Mouse (Mus musculus): ENCODE results near the gene Inpp5b. TPM values are rescaled to one million over a fixed set of nuclear protein-coding genes. Genes with fewer than 3 reads are reported as not detected.

The Inpp5b gene
- 33.5 and 48.3 TPM in 2 replicates for polyA plus RNA-seq (2011; ENCODE audit: insufficient read length, low read depth, missing spikeins)

- no peaks in the 10 kb centered on the region for H3K4me1 ChIP-seq (ENCODE audit: control insufficient read depth, insufficient read depth, low read length)
- peak within 1 kb of the TSS; percentile 38 for H3K27ac ChIP-seq (ENCODE audit: insufficient read depth, low read length)
- no peak for TF ChIP-seq CTCF (IDR thresholded peaks at IDR 0.05; ENCODE audit: borderline replicate concordance, insufficient read depth, low read length)
- peak; percentile 72 for TF ChIP-seq POLR2A (IDR thresholded peaks at IDR 0.05; ENCODE audit: low read depth, low read length)
- H3K4me3 ChIP-seq (ENCODE audit: insufficient read depth, low read length) = peak within 1 kb of the TSS; percentile 60
Measured at GRCm38 (mm10) chr4:124741376-124742343, at the start of gene Inpp5b. TSS of gene Inpp5b (plus strand) at chr4:124741850.

GRCm38 (mm10) chr4:124692416-124692861, 49.2 kb upstream of the Inpp5b start:
- peaks cover 7% of the 10 kb centered on the region; the same call in 1 of the 2 replicates for H3K4me1 ChIP-seq (ENCODE audit: control insufficient read depth, insufficient read depth, low read length)
- H3K27ac ChIP-seq (ENCODE audit: insufficient read depth, low read length) = peak overlapping the region; percentile 21
- TF ChIP-seq POLR2A (IDR thresholded peaks at IDR 0.05; ENCODE audit: low read depth, low read length) (no peak), CTCF (IDR thresholded peaks at IDR 0.05; ENCODE audit: borderline replicate concordance, insufficient read depth, low read length) (no peak)
- peak overlapping the region; percentile 97 for H3K4me3 ChIP-seq (ENCODE audit: insufficient read depth, low read length)

- TF ChIP-seq CTCF (IDR thresholded peaks at IDR 0.05; ENCODE audit: borderline replicate concordance, insufficient read depth, low read length) (no peak), POLR2A (IDR thresholded peaks at IDR 0.05; ENCODE audit: low read depth, low read length) (peak; percentile 72)
- Histone ChIP-seq H3K27ac (ENCODE audit: insufficient read depth, low read length) (peak within 1 kb of the TSS; percentile 21), H3K4me1 (ENCODE audit: control insufficient read depth, insufficient read depth, low read length) (peaks cover 7% of the 10 kb centered on the region; the same call in 1 of the 2 replicates), H3K4me3 (ENCODE audit: insufficient read depth, low read length) (peak within 1 kb of the TSS; percentile 97)
Measured at GRCm38 (mm10) chr4:124693135-124693894, 48.3 kb upstream of the Inpp5b start, which contains the start of gene Utp11. TSS of gene Utp11 (minus strand) at chr4:124693600.

- H3K4me1 ChIP-seq (ENCODE audit: control insufficient read depth, insufficient read depth, low read length) = peaks cover 9% of the 10 kb centered on the region; the same call in 1 of the 2 replicates
- H3K27ac ChIP-seq (ENCODE audit: insufficient read depth, low read length) = no peak overlapping the region
- TF ChIP-seq CTCF (IDR thresholded peaks at IDR 0.05; ENCODE audit: borderline replicate concordance, insufficient read depth, low read length) = no peak
- TF ChIP-seq POLR2A (IDR thresholded peaks at IDR 0.05; ENCODE audit: low read depth, low read length) = no peak
- H3K4me3 ChIP-seq (ENCODE audit: insufficient read depth, low read length) = no peak overlapping the region
Measured at GRCm38 (mm10) chr4:124694572-124694971, 47.1 kb upstream of the Inpp5b start.

- TF ChIP-seq POLR2A (IDR thresholded peaks at IDR 0.05; ENCODE audit: low read depth, low read length) (no peak), CTCF (IDR thresholded peaks at IDR 0.05; ENCODE audit: borderline replicate concordance, insufficient read depth, low read length) (no peak)
- H3K4me1 ChIP-seq (ENCODE audit: control insufficient read depth, insufficient read depth, low read length) = peaks cover 13% of the 10 kb centered on the region; the same call in 1 of the 2 replicates
- peak overlapping the region; percentile 20 for H3K4me3 ChIP-seq (ENCODE audit: insufficient read depth, low read length)
- no peak overlapping the region; the same call in 1 of the 2 replicates for H3K27ac ChIP-seq (ENCODE audit: insufficient read depth, low read length)
Measured at GRCm38 (mm10) chr4:124695786-124696516, 45.7 kb upstream of the Inpp5b start.

- H3K27ac ChIP-seq (ENCODE audit: insufficient read depth, low read length) = peak overlapping the region; percentile 86
- TF ChIP-seq POLR2A (IDR thresholded peaks at IDR 0.05; ENCODE audit: low read depth, low read length) (no peak), CTCF (IDR thresholded peaks at IDR 0.05; ENCODE audit: borderline replicate concordance, insufficient read depth, low read length) (no peak)
- H3K4me3 ChIP-seq (ENCODE audit: insufficient read depth, low read length) = peak overlapping the region; percentile 37
- 0 out of 2 replicates have a peak, but pooled peaks cover 7% of the 10 kb centered on the region for H3K4me1 ChIP-seq (ENCODE audit: control insufficient read depth, insufficient read depth, low read length)
Measured at GRCm38 (mm10) chr4:124699791-124700190, 41.9 kb upstream of the Inpp5b start.

- TF ChIP-seq POLR2A (IDR thresholded peaks at IDR 0.05; ENCODE audit: low read depth, low read length) (peak; percentile 88), CTCF (IDR thresholded peaks at IDR 0.05; ENCODE audit: borderline replicate concordance, insufficient read depth, low read length) (no peak)
Measured at GRCm38 (mm10) chr4:124700248-124700971, 41.2 kb upstream of the Inpp5b start, which contains the start of gene Fhl3. TSS of gene Fhl3 (plus strand) at chr4:124700701.

More at GRCm38 (mm10) chr4:124700248-124700971, 41.2 kb upstream of the Inpp5b start, which contains the start of gene Fhl3:
- Histone ChIP-seq H3K4me3 (ENCODE audit: insufficient read depth, low read length) (peak within 1 kb of the TSS; percentile 95), H3K4me1 (ENCODE audit: control insufficient read depth, insufficient read depth, low read length) (peaks cover 7% of the 10 kb centered on the region; the same call in 1 of the 2 replicates), H3K27ac (ENCODE audit: insufficient read depth, low read length) (peak within 1 kb of the TSS; percentile 86)
